Comparison of ENCODE assay signal across 8 mouse cellular contexts in the genomic region with DNA sequence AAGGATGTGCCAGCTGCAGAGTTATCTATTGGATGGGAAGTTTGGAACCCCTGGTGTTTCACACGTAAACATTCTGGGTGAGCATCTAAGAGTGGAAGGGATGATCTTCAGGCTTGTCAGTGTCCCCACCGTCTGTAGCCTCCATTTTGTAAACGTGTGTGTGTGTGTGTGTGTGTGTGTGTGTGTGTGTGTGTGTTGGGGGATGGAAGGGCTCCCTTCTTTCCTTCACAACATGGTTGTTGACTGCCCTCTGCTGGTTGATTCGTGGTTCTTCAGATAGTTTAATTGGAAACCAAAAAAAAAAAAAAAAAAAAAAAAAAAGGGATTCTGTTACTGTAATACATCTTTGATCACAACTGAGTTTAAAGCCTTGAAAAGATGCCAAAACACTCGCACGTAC. TPM values are rescaled to one million over a fixed set of nuclear protein-coding genes. Genes with fewer than 3 reads are reported as not detected.
DNase-seq lines count a peak whose midpoint lies in the region; ATAC-seq and TF ChIP-seq lines count a peak whose summit lies in the region.

No protein-coding gene starts in this region.

- peak; percentile 44; the same call in 1 of the 2 replicates for TF ChIP-seq CTCF in small intestine, adult 2 months (IDR thresholded peaks at IDR 0.05; ENCODE audit: extremely low read depth, insufficient read length, insufficient replicate concordance, low read depth, low read length)

- H3K9me3 ChIP-seq in intestine, embryonic 14.5 days (ENCODE audit: control insufficient read depth, low read length) = no peaks in the 10 kb centered on the region
- no peaks in the 10 kb centered on the region for H3K9me3 ChIP-seq in limb, embryonic 11.5 days (ENCODE audit: control insufficient read depth, low read length)
- H3K9me3 ChIP-seq in midbrain, embryonic 13.5 days = no peaks in the 10 kb centered on the region

- H3K36me3 ChIP-seq in intestine, embryonic 14.5 days (ENCODE audit: control insufficient read depth, insufficient read depth, low read length) = no peaks in the 10 kb centered on the region
- no peaks in the 10 kb centered on the region for H3K36me3 ChIP-seq in limb, embryonic 11.5 days (ENCODE audit: control insufficient read depth, insufficient read depth, low read length)
- H3K36me3 ChIP-seq in midbrain, embryonic 13.5 days = no peaks in the 10 kb centered on the region
- no peaks in the 10 kb centered on the region for H3K36me3 ChIP-seq in small intestine, adult 2 months (ENCODE audit: control insufficient read depth, insufficient read depth, low read length)

- no peak overlapping the region for H3K9ac ChIP-seq in intestine, embryonic 14.5 days (ENCODE audit: low read length)
- no peak overlapping the region for H3K9ac ChIP-seq in limb, embryonic 11.5 days (ENCODE audit: low read length)
- H3K9ac ChIP-seq in midbrain, embryonic 13.5 days (replicated peaks) = no peak overlapping the region

- no peak overlapping the region for H3K27ac ChIP-seq in intestine, embryonic 14.5 days (ENCODE audit: low read depth)
- H3K27ac ChIP-seq in limb, embryonic 11.5 days (replicated peaks; ENCODE audit: low read depth, low read length) = no peak overlapping the region
- H3K27ac ChIP-seq in midbrain, embryonic 13.5 days = no peak overlapping the region
- H3K27ac ChIP-seq in small intestine, adult 2 months (ENCODE audit: insufficient read depth, low read depth, low read length) = no peak overlapping the region

- DNase-seq in urinary bladder, adult 18-20 months (ENCODE audit: low spot score in 2 of 2) = peak; percentile 32 to 51
- DNase-seq in urinary bladder, postnatal 10 days (ENCODE audit: low spot score) = no peak
- peak; percentile 93 for DNase-seq in embryo, embryonic 10 days (ENCODE audit: low spot score)
- peak; percentile 63 for DNase-seq in gastrocnemius, postnatal 25 days
- peak; percentile 63 for DNase-seq in intestine, embryonic 14.5 days (ENCODE audit: low spot score)
- peak; percentile 65 for DNase-seq in limb, embryonic 11.5 days (ENCODE audit: low spot score)

- peak overlapping the region; percentile 31; the same call in 1 of the 2 replicates for H3K4me2 ChIP-seq in intestine, embryonic 14.5 days (ENCODE audit: low read length)
- no peak overlapping the region for H3K4me2 ChIP-seq in limb, embryonic 11.5 days (ENCODE audit: low read depth, severe bottlenecking)
- peak overlapping the region; percentile 34 for H3K4me2 ChIP-seq in midbrain, embryonic 13.5 days (replicated peaks)

- ATAC-seq in intestine, embryonic 14.5 days (replicated peaks; ENCODE audit: low FRiP score, low TSS enrichment, low read depth) = no peak
- ATAC-seq in limb, embryonic 11.5 days (ENCODE audit: insufficient number of reproducible peaks, low FRiP score, low TSS enrichment, low read depth) = no peak
- ATAC-seq in midbrain, embryonic 13.5 days = no peak

- WGBS in intestine, embryonic 14.5 days = 3% methylated on average over 6 of the region's 6 CpGs
- 2% methylated on average over 6 of the region's 6 CpGs for WGBS in limb, embryonic 11.5 days
- WGBS in midbrain, embryonic 13.5 days = 2% methylated on average over 6 of the region's 6 CpGs
- WGBS in small intestine, adult 2 months = 4% methylated on average over 6 of the region's 6 CpGs

- TF ChIP-seq POLR2A in small intestine, adult 2 months (IDR thresholded peaks at IDR 0.05; ENCODE audit: low read depth, low read length) = no peak

- H3K4me1 ChIP-seq in intestine, embryonic 14.5 days (replicated peaks; ENCODE audit: control insufficient read depth, insufficient read depth, low read length) = peaks cover 5% of the 10 kb centered on the region
- H3K4me1 ChIP-seq in limb, embryonic 11.5 days (ENCODE audit: control insufficient read depth, insufficient read depth, low read length) = 0 out of 2 replicates have a peak, but pooled peaks cover 5% of the 10 kb centered on the region
- H3K4me1 ChIP-seq in midbrain, embryonic 13.5 days (replicated peaks) = peaks cover 7% of the 10 kb centered on the region; the same call in 1 of the 2 replicates
- no peaks in the 10 kb centered on the region for H3K4me1 ChIP-seq in small intestine, adult 2 months (ENCODE audit: control insufficient read depth, insufficient read depth, insufficient read length, low read length)

- H3K27me3 ChIP-seq in intestine, embryonic 14.5 days (replicated peaks; ENCODE audit: control insufficient read depth, insufficient read depth, low read length) = no peaks in the 10 kb centered on the region
- no peaks in the 10 kb centered on the region for H3K27me3 ChIP-seq in limb, embryonic 11.5 days (ENCODE audit: control insufficient read depth, insufficient read depth, low read length)
- no peaks in the 10 kb centered on the region for H3K27me3 ChIP-seq in midbrain, embryonic 13.5 days
- H3K27me3 ChIP-seq in small intestine, adult 2 months (ENCODE audit: control insufficient read depth, insufficient read depth, low read length) = no peaks in the 10 kb centered on the region

- no peak overlapping the region for H3K4me3 ChIP-seq in intestine, embryonic 14.5 days (ENCODE audit: low read depth, low read length)
- no peak overlapping the region for H3K4me3 ChIP-seq in limb, embryonic 11.5 days (ENCODE audit: low read depth, low read length)
- 0 out of 2 replicates have a peak overlapping the region, but pooled peaks have one; percentile 9 for H3K4me3 ChIP-seq in midbrain, embryonic 13.5 days (replicated peaks)
- no peak overlapping the region for H3K4me3 ChIP-seq in small intestine, adult 2 months (ENCODE audit: low read depth, low read length)

RNA-seq across cellular contexts. Expression of a gene that starts 3.8 kb away (rescaled TPM):
- 10 to 100 TPM; 40.7 to 43.9 TPM for total RNA-seq in gastrocnemius, postnatal 25 days (2021)
- polyA plus RNA-seq in intestine, embryonic 14.5 days (2014; fragmentation: Nextera tagmentation; extraction: Ambion mirVana) = 71.9 and 82.2 TPM in 2 replicates
- polyA plus RNA-seq in limb, embryonic 11.5 days (2014; fragmentation: Nextera tagmentation; extraction: Ambion mirVana) = 96.5 and 105 TPM in 2 replicates
- polyA plus RNA-seq in midbrain, embryonic 13.5 days (2015; fragmentation: Nextera tagmentation; extraction: Ambion mirVana) = 200 and 212 TPM in 2 replicates
- polyA plus RNA-seq in small intestine, adult 2 months (2012; rRNA removed) = 44.0 and 98.4 TPM in 2 replicates

RNA-seq across cellular contexts. Expression of a gene that starts 38.7 kb away (rescaled TPM):
- total RNA-seq in gastrocnemius, postnatal 25 days (2021) = 100 to 1,000 TPM; 179 to 253 TPM
- 1,777 and 1,828 TPM in 2 replicates for polyA plus RNA-seq in intestine, embryonic 14.5 days (2014; fragmentation: Nextera tagmentation; extraction: Ambion mirVana)
- polyA plus RNA-seq in limb, embryonic 11.5 days (2014; fragmentation: Nextera tagmentation; extraction: Ambion mirVana) = 656 and 696 TPM in 2 replicates
- polyA plus RNA-seq in midbrain, embryonic 13.5 days (2015; fragmentation: Nextera tagmentation; extraction: Ambion mirVana) = 836 and 885 TPM in 2 replicates
- 492 and 749 TPM in 2 replicates for polyA plus RNA-seq in small intestine, adult 2 months (2012; rRNA removed)

RNA-seq across cellular contexts. Expression of a gene that starts 43.2 kb away (rescaled TPM):
- total RNA-seq in gastrocnemius, postnatal 25 days (2021) = 10 to 100 TPM; 20.3 to 38.5 TPM
- polyA plus RNA-seq in intestine, embryonic 14.5 days (2014; fragmentation: Nextera tagmentation; extraction: Ambion mirVana) = 3.1 TPM in 2 replicates
- 3.1 and 4.4 TPM in 2 replicates for polyA plus RNA-seq in limb, embryonic 11.5 days (2014; fragmentation: Nextera tagmentation; extraction: Ambion mirVana)
- polyA plus RNA-seq in midbrain, embryonic 13.5 days (2015; fragmentation: Nextera tagmentation; extraction: Ambion mirVana) = 3.4 and 4.3 TPM in 2 replicates
- polyA plus RNA-seq in small intestine, adult 2 months (2012; rRNA removed) = 0.43 and 1.2 TPM in 2 replicates

RNA-seq across cellular contexts. Expression of a gene that starts 43.8 kb away (rescaled TPM):
- total RNA-seq in gastrocnemius, postnatal 25 days (2021) = 10 to 100 TPM; 10.7 to 11.5 TPM
- polyA plus RNA-seq in intestine, embryonic 14.5 days (2014; fragmentation: Nextera tagmentation; extraction: Ambion mirVana) = 30.5 and 36.0 TPM in 2 replicates
- polyA plus RNA-seq in limb, embryonic 11.5 days (2014; fragmentation: Nextera tagmentation; extraction: Ambion mirVana) = 34.3 and 34.6 TPM in 2 replicates
- 81.5 and 85.9 TPM in 2 replicates for polyA plus RNA-seq in midbrain, embryonic 13.5 days (2015; fragmentation: Nextera tagmentation; extraction: Ambion mirVana)
- 11.0 and 23.0 TPM in 2 replicates for polyA plus RNA-seq in small intestine, adult 2 months (2012; rRNA removed)

RNA-seq across cellular contexts. Expression of a gene that starts 44.0 kb away (rescaled TPM):
- total RNA-seq in gastrocnemius, postnatal 25 days (2021) = 10 to 100 TPM; 44.7 to 47.9 TPM
- polyA plus RNA-seq in intestine, embryonic 14.5 days (2014; fragmentation: Nextera tagmentation; extraction: Ambion mirVana) = 94.7 and 99.1 TPM in 2 replicates
- 89.9 and 91.8 TPM in 2 replicates for polyA plus RNA-seq in limb, embryonic 11.5 days (2014; fragmentation: Nextera tagmentation; extraction: Ambion mirVana)
- 142 and 153 TPM in 2 replicates for polyA plus RNA-seq in midbrain, embryonic 13.5 days (2015; fragmentation: Nextera tagmentation; extraction: Ambion mirVana)
- polyA plus RNA-seq in small intestine, adult 2 months (2012; rRNA removed) = 21.6 and 37.8 TPM in 2 replicates
